Mouse (Mus musculus) fat pad, adult 2 months (tissue): ENCODE measurements around the gene Creld2.

Experiments
- DNase-seq: peaks from one replicate; pipeline ENCODE4 v3.0.0-alpha.2; 2011; ENCODE audit warnings: low read depth, low spot score; ENCODE audit errors: extremely low read depth

Gene Creld2

DNA sequence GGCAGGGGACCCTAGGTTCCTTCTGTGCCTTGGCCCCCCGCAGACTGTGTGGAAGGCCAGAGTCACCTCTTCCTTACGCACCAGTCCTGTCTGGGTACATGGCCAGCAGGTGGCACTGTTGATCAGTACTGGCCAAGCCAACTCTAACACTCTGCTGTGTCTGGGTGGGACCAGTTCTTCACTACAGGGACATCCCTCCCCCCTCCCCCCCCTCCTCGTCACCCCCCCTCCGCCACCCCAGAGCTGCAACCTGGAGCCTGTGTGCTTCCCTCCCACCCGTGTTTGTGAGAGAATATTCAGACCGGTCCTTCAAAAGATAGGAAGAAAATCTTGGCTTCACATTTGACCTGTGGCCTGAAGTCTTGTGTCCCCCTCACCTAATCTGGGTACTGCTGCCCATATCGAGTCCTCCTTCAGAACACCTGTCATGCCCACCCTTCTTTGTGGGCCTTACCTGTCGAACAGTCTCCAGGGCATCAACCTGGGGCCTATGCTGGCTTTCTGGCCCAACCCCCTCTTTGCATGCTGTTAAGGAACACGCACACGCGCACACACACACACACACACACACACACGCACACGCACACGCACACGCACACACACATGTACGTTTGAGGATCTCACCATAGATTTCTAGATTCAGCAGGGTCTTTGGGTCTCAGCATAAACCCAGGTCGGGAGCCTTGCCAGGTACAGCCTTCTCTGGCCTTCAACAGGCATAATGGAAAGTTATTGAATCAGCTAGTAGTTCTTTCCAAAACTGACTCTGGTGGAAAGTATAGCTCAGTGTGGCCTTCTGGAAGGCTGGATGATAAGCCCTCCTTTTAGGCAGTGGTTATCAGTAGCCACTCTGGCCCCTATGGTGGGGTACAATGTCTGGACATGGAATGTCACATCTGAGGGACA, 9.6 kb downstream of the Creld2 start:
- no peak for DNase-seq

DNA sequence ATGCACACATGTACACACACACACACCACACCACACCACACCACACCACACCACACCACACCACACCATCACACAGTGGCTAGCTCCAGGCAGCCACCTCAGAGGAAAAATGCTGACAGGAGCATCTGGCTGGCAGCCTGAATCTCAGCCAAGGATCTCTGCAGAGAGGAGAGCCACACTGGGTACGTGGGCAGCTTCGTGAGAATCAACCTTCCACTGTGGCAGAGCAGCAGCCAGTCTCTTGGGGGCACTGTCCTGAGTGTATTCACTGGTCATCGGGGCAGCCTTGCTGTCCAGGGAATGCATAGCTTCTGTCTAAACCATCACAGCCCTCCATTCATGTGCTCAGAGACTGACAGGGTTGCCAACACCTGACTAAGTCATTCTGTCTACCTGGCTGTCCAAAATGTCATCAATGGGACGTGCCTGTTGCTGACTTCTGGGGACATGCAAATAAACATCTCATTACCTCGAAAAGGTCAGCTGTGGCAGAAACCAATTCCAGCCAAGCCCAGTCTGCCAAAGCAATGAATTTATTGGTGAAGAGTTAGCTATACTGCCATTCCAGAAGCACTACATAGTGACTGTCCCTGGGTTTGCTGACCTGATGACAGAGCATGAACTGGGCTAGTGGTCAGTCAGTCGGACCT, 10.5 kb downstream of the Creld2 start:
- no peak for DNase-seq

DNA sequence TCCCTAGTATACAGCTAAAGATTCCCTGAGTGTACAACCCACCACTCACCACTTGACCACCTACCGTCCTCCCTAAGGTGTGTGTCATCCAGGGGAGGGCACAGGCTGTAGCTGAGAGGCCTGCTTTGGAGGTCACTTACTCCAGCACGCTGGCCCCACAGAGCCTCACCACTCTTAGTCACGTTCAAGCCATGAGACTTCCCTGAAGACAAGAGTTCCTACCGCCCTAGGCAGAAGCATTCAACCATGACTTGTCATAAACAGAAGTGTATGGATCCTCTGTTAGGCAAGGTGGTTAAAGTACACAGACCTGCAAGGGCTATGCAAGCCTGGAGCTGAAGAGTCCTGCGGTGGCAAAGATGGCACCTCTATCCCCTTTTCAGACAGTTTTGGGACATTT, 11.2 kb downstream of the Creld2 start:
- DNase-seq = no peak

DNA sequence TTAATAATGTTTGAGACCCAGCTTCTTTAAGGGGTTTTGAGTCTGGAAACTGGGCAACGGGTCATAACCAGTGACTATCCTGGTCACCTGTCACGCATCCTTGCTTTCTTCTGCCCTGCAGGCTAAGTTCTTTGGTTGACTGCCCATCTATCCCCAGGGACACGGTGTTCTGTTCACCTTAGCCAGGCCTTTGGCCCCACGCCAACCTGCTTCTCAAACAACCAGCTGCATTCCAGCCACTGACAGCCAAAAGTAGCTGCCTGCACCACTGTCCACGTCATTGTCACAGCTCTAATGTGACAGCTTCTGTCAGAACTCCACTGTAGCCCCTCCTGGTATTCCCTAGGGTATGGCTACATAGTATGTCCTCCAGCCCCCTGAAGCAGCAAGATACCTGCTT, 12.0 kb downstream of the Creld2 start:
- no peak for DNase-seq

DNA sequence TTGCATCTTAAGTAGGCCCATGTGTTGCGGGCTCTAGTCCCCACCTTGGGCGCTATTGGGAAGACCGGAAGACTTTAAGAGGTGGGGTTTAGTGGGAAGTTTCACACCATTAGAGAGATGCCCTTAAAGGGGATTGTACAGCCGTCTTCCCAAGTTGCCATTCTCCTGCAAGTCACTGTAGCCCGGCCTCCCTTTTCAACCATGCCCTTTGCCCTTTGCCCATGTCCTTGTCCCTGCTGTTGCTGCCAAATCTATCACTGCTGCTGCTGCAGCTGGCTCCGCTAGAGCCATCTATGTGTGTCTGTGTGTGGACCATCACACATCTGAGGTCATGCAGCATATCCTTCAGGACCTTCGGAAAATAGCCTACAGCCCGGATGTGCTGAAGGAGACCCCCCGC, 13.1 kb downstream of the Creld2 start:
- no peak for DNase-seq

GRCm38 (mm10) chr15:88836031-88836430, 16.6 kb downstream of the Creld2 start:
- DNase-seq = no peak

DNA sequence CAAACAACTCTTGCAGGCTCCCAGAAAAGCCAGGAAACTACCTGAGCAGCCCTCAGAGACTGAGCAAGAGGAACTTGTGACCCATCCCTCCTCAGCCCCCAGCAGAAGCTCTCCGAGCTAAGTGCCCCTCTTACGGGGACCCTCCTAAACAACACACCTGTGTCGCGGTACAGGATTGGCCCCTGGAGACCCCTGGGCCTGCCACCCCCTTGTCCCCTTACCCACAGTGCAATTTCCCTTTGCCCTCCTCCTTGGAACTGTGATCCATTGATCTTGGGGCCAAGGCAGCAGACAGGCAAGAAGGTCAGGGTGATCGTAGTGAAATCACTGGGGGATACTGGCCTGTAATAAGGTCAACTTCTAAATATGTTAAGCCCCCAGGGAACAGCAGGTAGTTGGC, 17.1 kb downstream of the Creld2 start:
- DNase-seq = no peak

GRCm38 (mm10) chr15:88837199-88837932, 17.9 kb downstream of the Creld2 start:
- no peak for DNase-seq

DNA sequence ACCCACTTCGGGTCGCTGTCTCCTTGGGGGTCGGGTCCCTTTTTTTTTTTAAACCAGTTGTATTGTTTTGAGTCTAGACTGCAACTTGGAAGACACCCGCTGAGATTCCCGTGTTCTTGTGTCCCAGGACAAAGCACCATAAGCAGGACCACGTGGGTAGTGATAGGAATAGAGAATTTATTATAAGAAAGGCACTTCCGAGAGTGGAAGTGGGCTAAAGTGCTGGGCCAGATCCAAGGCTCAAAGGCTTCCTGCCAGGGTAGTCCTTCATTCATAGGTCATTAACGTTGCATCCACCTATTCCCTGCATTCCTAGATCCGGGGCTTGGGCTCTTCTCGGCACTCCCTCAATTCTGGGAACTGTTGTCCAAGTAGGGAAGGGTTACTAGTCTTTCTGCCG, 18.5 kb downstream of the Creld2 start:
- no peak for DNase-seq

DNA sequence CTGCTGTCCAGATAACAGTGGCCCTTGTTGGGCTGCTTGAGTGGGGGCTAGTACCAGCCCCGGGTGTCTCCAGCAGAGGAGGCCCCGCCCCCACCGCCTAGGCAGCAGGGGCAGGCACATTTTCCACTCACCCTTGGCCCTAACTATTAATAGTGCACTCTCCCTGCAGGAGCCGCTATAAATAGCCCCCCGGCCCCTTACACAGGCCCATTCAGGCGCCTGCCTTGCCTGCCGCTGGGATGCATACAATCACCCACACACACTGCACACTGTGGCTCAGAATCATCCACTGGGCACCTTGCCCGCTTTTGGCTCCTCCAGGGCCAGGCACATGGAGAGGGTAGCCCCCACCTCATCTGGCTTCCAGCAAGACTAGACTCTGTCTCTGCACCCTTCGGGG, 19.8 kb downstream of the Creld2 start:
- no peak for DNase-seq

DNA sequence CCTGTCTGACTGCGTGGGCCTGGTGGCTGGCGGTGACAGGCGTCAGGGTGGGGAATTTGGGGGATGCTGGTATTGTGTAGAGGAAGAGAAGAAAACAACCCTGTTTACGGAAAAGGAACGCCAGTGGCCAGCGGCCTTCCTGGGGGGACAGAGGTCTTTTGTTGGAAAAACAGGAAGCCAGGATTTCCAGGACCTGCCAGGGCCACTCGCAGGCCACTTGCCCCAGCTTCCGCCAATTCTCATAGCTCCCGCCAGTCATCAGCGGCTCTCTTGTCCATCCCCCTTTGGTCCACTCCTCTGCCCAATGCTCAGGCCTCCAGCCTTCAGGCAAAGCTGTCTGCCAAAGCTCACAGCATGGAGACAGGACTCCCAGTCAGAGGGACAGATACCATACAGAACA, 20.7 kb downstream of the Creld2 start:
- DNase-seq = no peak

DNA sequence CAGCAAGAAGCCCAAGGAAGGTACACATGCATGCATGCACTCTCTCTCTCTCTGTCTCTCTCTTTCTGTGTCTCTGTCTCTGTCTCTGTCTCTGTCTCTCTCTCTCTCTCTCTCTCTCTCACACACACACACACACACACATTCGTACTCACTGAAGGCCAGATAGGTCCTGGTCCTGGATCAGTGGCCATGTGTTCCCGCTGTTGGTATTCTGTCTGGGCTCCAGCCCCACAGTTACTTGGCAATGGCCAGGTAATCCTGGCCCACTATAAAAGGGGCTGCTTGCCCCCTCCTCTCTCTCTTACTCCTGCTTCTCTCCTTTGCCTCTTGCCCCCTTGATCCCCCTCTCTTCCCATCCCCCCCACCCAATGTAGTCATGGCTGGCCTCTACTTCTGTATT, 21.7 kb downstream of the Creld2 start:
- no peak for DNase-seq

DNA sequence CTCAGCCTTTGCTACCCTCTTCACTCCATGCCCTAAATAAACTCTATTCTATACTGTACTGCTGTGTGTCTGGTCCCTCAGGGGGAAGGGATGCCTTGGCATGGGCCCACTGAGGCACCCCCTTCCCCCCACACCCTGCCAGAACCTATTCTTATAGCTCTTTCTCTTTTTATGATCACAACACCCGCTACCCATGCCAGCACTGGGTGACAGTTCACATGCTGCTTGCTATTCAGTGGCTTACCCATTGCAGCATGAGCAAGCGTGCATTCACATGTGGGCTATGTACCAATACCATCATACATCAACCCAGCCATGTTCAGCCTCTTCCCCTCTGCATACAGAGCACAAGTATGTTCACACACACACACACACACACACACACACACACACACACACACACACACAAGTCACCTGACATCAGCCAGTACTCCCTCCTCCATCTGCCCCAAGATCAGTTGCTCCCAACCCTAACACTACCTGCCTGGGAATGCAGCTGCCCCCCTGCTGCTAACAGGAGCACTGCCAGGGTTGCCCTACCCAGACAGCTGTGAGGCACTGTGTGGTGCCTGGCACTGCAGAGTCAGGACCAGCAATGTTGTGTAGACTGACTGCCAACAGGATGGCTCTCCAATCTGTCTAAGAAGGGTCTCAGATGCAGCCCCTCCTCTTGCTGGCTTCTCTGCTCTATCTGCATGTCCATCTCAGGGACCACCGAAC, 22.3 kb downstream of the Creld2 start:
- DNase-seq = no peak

GRCm38 (mm10) chr15:88842300-88842673, 22.8 kb downstream of the Creld2 start:
- no peak for DNase-seq

GRCm38 (mm10) chr15:88843486-88844097, 24.1 kb downstream of the Creld2 start:
- DNase-seq = no peak

- no peak for DNase-seq
Observed at GRCm38 (mm10) chr15:88844966-88845365, 25.5 kb downstream of the Creld2 start.

- no peak for DNase-seq
Observed at GRCm38 (mm10) chr15:88848661-88849060, 29.2 kb downstream of the Creld2 start.

DNA sequence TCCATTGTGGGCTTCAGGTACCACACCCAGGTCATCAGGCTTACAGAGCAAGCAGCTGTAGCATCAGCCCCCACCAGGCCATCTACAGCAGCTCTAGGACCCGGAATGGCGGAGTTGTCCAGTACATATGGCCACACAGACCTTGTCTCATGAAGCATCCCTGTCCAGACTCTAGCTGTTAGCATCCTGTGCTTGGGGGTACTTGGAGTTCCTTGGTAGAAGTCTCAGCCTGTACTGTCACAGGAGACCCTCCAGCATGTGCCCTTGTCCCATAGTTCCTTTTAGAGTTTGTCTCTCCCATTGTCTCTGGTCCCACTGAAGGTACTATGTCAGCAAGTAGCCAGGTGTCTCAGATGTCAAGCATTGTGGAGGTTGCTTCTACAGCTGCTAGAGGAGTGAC, 30.2 kb downstream of the Creld2 start:
- DNase-seq = no peak

- no peak for DNase-seq
Observed at GRCm38 (mm10) chr15:88850146-88850826, 30.8 kb downstream of the Creld2 start.

DNA sequence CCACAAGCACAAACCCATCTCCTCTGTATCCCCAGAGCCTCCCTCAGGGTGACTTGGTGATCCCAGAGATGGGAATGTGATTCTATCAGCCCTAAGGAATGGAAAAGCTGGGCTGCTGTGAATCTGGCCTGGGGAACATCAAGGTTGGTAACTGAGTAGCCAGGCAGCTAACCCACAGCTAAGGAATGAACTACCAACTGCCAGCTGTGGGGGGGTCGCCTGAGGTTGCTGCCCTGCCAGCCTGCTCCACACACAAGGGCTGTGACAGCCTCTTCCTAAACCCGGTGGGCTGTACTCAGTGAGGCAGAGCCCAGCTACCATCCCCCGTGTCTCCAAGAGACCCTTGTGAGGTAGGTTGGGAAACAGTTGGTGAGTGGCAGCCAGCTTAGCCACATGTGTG, 31.6 kb downstream of the Creld2 start:
- DNase-seq = no peak
